Mouse (Mus musculus) cerebellum, adult 2 months (tissue): ENCODE measurements around the gene H3f3a.

Source experiments
- CTCF ChIP-seq: fragments of 200-500 bp; IDR thresholded peaks from 2 replicates; pipeline ENCODE4 v1.5.1; 2011; ENCODE audit warnings: low read depth, mild to moderate bottlenecking, control low read depth, low read length, moderate library complexity, borderline replicate concordance; ENCODE audit not compliant: insufficient read depth
- POLR2A ChIP-seq: fragments of 200-500 bp; IDR thresholded peaks from 2 replicates; pipeline ENCODE4 v1.6.1; 2011; ENCODE audit warnings: low read length, control low read depth, borderline replicate concordance; ENCODE audit not compliant: insufficient read depth

- TF ChIP-seq CTCF (no peak), POLR2A (no peak)
These were observed 21.7 kb upstream of the H3f3a start for GRCm38 (mm10) chr1:180835273-180836015.
